Mouse (Mus musculus): ENCODE measurements around the gene Marcks.

- no peak for TF ChIP-seq E2F4 (IDR thresholded peaks at IDR 0.05; ENCODE audit: insufficient replicate concordance, low read depth, low read length)
- TF ChIP-seq MAX (IDR thresholded peaks at IDR 0.05; ENCODE audit: low read length), result no peak
- no peak for TF ChIP-seq UBTF (IDR thresholded peaks at IDR 0.05; ENCODE audit: low read depth, low read length)
- TF ChIP-seq USF2 (conservative IDR thresholded peaks at IDR 0.05; ENCODE audit: low read depth, low read length), result no peak
- no peak for TF ChIP-seq POLR2A (IDR thresholded peaks at IDR 0.05; ENCODE audit: low read depth, low read length)
- TF ChIP-seq CTCF (conservative IDR thresholded peaks at IDR 0.05 in 1 of 2, IDR thresholded peaks at IDR 0.05 in 1 of 2; ENCODE audit: low read depth in 2 of 2, low read length in 2 of 2), result no peak
- TF ChIP-seq EP300 (IDR thresholded peaks at IDR 0.05; ENCODE audit: low read length), result no peak
- no peak for TF ChIP-seq MYC (IDR thresholded peaks at IDR 0.05; ENCODE audit: low read depth, low read length)
- TF ChIP-seq GABPA (IDR thresholded peaks at IDR 0.05; ENCODE audit: insufficient replicate concordance, low read depth, low read length), result no peak
- no peak for TF ChIP-seq CHD1 (IDR thresholded peaks at IDR 0.05; ENCODE audit: low read depth, low read length)
- TF ChIP-seq MEF2A (IDR thresholded peaks at IDR 0.05; ENCODE audit: borderline replicate concordance, low read depth, low read length), result no peak
- TF ChIP-seq ZNF384 (IDR thresholded peaks at IDR 0.05; ENCODE audit: low read depth, low read length), result no peak
- no peak for TF ChIP-seq RAD21 (IDR thresholded peaks at IDR 0.05; ENCODE audit: low read depth, low read length)
Observed at GRCm38 (mm10) chr10:37171711-37172415, 33.1 kb upstream of the Marcks start.
